Mouse (Mus musculus): ENCODE measurements around the gene Tgfbi.
A peak's percentile ranks its signal among the peaks of the same experiment; 100 is the strongest.

The Tgfbi gene

DNA sequence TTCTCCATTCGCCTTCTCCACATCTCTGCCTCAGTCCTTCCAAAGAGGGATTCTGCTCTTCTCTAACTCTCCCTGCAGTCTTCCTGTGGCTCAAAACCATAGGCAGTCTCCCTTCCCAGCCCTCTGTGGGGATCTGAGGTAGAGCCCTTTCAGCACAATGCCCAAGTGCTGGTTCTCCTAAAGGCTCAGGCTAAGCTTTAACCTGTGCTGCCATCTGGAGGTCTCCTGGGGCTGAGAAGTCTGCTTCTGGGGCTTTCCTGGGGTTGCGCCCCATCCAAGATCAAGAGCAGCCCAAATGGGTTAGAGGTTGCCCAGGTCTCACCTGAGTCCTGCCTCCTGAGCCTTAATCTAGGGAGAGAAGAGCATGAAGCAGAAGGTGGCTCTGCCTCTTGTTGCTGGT is 32.4 kb downstream of the Tgfbi start:
- peak; percentile 23 to 28 for DNase-seq

DNA sequence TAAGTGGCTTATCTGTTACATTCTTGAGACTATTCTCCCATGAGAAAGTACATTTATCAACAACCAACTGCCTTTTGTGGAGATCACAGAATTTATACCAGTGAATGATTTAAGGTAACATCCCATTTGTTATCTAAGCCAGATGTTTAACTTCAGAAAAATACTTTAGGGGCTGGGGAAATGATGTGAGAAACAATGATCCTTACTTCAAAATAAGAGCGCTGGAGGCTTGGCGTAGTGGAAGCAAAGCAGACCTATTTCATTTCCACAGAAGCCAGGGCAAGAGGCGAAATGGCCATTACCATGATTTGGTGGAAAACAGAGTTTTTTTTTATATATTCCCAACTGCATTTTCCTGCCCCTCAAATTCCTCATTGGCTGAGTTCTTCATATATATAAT is 34.7 kb downstream of the Tgfbi start:
- DNase-seq = no peak

DNA sequence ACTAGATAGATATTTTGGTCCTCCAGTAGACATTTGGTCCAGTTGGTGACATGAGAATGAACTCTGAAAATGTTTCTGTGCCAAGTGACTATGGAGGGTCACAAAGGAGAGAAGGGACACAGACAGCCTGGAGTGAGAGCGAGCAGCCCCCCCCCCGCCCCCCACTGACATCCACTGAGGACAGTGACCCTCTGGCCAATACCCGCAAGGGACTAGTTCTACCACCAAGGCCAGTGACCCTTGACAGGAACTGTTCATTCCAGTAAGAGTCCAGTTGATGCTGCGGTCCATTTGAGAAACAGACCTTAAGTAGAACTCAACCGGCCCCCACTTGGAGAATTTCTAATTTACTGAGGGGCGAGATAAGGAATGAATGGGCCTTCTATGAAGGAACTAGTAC is 36.4 kb downstream of the Tgfbi start:
- no peak for DNase-seq

DNA sequence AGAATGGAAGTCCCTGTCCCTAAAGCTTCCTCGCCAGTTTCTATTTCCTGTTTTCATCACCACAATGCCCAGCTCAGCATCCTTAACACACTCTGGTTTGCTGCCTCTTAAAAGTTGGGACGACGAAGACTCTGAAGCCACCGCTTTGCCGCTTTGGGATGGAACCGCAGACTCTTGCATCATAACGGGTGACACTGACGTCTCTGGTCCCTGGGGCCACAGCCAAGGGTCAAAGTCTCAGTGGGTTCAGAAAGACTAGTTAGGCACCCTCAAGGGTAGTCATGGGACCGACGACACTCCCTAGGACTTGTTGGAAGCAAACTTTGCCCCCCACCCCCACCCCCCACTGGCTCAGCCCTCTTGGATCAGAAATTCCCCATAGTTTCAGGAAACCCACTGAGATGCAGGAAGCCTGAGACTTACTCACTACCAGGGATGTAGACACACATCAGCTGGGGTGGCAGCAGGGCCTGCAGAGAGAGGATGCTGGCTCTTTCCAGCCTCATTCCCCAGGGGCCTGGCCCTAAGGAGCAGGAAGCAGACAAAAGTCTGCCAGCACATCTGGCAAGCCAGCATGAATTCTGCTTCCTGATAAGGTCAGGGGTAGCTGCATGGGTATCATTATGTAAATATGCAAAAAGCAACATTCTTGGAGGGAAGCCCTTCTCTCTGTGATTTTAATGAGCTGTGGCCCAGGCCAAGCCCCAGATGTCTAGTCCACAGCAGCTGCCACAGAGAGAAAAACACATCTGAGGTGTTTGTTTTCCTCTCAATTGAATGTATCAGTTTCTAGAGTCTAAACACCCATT is 38.5 kb downstream of the Tgfbi start:
- DNase-seq = no peak

DNA sequence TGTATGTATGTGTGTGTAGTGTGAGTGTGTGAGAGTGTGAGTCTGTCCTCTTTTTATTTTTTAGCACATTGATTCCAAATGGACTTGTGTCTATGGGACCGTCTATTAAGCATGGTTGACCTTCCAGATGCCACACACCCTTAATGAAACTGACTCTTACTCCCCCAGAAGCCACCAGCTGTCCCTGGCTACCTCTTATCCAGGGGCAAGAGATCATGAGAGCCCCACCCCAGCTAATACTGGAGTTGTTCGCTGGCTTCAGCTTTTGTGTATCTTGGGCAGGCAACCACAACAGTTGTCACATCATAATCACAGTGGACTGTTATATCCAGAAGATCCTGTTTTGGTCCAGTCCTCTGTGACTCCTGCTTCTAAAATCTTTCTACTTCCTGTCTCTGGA is 40.7 kb downstream of the Tgfbi start:
- DNase-seq = no peak

DNA sequence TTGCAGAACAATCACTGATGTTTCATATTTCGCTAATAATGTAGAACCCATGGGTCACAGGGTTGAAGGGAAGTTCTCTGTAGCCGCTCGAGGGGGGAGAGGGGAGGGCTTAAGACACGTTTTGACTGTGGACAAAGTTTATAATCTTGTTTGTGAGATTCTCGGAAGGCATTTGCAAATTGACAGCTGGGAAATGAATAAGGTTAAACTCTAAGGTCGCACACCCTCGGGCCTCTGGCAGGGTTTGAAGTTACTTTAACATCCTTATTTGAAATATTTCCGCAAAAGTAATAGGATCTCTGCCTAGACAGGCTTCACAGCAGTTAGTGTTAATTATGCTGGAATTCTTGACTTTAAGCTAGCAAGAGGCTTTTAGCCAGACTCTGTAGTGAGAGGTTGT is 43.1 kb downstream of the Tgfbi start:
- no peak for DNase-seq

DNA sequence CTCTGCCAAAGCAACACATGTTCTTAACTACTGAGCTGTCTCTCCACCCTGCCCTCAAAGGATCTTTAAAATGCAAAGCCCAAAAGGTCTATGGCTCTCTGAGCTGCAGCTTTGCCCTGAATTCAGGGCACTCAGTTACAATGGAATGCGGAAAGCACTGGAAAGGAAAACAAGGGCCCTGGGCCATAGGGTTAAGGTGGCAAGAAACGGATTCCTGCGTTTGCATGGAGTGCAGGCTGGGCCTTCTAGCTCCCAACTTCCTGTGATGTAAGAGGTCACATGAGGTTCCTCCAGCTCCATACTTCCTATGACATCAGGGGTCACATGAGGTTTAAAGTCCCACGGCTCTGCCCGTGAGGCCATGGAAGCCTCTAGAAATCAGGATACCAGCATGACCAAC is 44.9 kb downstream of the Tgfbi start:
- no peak for DNase-seq

DNA sequence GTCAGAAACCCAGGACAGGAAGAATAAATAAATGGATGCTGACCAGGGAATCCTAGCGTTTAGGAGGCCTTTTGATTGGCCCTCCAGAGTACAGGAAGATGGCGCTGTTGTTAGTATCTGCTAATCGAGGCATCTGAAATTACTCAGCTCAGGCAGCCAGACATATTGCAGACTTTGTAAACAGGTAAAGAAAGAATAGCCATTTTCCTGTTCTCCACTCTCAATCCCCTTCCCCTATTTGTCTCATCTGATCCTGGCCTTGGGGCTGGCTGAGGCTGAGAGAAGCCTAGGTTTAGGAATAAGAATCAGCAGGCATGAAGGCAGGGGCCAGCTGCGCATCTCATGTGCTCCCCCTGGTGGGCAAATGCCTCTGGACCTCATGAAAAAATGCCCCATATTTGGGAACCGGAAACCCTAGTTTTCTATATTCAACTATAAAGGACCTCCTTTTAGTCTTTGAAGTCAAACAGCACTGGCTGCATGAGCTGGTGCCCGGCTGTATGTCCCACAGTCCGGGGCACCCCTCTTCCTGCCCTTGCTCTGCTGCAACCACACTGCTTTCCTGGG is 48.7 kb downstream of the Tgfbi start:
- DNase-seq = peak; percentile 65 to 70

DNA sequence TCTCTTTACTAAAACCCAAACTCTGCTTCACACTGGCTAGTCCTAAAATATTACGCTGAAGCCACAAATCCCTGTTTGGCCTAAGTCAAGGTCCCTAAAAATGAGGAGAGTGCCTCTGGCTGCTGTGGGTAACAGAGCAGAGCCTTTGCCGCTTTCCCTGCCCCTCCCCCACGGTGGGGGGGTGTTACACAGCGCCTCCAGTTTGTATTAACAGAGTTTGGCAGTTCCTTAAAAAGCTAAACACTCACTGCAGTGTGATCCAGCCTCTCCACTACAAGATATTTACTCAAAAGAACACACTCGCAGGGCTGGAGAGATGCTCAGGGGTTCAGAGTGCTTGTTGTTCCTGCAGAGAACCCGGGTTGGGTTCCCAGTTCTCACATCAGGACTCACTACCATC is 49.6 kb downstream of the Tgfbi start:
- no peak for DNase-seq

DNA sequence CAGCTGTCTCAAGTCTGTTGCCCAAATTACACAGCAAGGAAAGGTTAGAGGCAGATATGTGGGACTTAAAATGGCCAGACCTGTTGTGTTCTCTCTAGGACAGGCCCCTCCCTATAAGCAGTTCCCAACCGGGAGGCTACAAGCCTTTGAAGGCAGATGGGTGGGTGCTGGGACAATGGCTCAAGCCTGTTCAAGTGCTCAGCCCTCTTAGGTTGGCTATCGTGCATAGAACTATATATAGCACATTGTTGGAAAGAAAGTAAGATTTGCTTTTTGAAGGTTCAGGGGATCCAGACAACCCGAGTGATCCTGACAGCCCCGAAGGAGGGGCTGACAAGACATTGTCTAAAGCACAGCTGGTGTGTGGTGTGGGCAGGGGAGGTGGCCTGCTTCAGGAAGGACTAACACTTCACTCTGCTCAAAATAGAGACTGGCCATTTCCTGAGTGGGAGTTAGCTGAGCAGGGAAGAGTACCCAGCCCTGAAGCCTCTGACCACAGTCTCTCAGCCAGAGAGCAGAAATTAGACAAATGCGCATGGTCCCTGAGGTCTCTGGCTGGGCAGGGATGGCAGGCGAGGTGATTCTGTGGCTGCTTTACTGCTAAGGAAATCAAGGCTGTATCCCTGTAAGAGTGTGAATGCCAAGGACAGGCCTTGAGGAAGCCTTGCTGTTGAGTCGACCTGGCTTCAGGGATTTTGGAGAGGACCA is 52.7 kb downstream of the Tgfbi start:
- DNase-seq = no peak

DNA sequence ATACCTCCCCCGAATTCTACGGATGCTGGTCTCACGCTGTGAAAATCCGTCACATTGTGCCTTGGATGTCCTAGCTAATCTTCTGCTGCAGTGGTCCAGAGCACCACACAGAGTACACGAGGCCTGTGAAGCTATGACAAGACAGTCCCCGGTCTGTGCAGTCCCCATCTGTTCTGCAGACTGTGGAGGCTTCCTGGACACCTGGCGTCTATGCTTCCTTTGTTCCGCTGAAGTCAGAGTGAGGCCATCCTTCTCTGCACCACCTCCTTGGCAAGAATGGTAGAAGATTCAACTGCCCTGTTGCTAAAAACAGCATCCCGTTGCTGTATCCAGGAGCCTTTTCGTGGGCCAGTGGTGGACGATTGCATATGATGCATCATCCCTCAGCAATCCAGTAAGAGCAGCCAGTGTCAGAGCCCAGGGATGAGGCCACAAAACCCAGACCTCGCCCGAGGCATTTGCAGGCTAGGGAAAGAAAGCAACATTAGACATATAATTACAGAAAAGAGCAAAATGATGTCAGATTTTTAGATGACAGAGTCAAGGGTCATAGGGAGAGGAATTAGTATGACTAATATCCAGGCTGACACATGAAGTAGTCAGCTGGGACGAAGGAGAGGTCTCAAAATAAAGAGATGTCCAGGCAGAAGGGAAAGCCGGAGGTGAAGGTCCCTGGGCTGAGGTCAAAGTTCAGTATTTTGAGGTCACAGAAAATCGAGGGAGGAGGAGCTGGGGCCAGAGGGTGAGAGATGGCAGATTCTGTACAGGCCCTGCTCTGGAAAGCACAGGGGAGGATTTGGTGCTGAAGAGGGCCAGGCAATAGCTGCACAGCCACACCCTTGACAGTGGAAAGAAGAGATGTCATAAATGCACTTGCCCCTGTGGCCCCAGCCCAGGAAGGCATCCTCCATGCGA is 55.2 kb downstream of the Tgfbi start:
- DNase-seq = peak; percentile 23 to 26

DNA sequence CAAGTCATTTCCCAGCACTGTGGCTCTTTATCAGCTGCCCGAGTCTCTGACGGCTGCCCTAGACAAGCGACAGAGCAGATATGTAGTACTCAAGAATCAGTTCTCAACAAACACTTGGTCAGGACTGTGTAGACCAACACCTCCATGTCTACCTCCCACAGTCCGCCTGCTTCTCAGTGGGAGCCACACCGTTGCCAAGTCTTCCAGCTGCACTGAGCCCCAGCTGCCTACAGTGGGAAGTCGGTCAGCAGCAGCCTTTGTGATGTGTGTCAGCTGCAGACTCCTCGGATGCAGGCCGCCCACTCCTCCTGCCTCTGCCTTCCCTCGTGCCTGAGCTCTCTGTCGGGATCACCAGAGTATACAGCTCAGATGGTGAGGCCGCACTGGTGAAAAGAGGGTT is 61.9 kb downstream of the Tgfbi start:
- no peak for DNase-seq

DNA sequence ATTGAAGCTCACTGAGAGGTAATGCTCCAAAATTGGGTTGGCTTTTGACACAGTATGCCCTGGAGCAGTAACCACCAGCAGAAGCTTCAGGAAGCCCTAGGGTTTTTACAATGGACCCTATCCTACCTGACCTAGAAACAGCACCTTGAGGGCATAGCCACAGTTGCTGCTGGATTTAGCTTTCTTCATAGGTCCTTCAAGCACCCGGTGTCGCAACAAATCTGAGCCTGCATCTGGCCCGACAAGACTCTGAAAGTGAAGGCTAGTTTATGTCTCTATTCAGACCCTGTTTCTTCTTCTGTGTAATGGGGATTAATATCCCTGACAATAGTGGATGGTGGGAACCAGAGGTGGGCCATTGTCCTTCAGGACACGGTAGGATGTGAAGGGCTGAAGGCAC is 68.4 kb downstream of the Tgfbi start:
- DNase-seq = no peak

DNA sequence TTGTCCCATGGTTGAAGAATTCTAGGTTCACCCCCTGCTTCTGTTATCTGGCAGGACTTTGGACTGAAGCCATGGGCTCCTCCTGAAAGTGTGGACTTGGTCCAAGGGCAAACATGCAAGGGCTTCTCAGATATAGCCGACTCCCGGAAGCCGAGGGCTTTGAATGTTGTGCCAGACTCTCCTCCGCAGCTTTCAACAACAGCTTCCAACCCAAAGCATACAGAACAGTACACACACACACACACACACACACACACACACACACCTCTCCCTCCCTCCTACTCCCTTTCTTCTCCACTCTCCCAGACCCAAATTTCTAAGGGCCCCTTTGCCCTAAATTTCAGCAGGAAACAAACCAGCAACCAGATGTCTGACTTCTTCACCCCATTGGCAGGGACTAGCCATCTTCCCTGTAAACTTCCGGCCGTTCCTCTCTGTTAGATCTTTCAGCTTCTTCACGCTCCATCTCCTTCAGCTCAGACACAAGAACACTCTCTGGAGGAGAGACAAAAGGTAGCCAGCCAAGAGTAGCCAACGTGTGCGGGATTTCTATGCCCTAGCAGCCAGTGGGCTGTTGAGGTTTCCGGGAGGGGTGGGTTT is 69.0 kb downstream of the Tgfbi start:
- DNase-seq = no peak

DNA sequence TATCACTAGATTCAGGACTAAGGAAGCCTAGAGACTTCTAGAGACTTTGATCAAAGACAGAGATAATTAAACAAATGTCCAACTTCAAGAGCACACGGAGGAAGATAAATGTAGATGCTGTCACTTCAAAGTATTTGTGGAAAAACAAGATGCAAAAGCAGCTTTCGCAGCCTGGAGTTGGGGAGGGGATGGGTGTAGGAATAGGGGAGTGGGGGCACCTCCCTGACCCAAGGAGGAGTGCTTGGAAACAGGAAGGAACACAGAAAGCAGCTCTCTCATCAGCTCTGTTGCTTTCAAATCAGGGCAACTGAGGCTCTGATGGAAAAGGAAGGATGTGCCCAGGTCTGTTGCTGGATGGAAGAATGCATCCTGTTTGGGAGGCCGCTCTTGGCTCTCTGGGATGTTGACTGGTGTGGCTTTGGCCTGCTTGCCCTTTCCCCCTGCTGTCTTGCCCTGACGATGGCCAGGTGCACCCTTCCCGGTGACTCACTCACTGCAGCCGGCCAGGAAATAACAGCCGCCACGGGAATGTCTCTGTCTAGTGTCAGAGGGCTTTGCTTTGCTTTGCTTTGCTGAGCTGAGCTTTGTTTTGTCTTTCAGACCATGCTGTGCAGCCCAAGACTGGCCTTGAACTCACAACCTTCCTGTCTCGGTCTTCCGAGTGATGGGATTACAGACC is 69.6 kb downstream of the Tgfbi start:
- DNase-seq = no peak

DNA sequence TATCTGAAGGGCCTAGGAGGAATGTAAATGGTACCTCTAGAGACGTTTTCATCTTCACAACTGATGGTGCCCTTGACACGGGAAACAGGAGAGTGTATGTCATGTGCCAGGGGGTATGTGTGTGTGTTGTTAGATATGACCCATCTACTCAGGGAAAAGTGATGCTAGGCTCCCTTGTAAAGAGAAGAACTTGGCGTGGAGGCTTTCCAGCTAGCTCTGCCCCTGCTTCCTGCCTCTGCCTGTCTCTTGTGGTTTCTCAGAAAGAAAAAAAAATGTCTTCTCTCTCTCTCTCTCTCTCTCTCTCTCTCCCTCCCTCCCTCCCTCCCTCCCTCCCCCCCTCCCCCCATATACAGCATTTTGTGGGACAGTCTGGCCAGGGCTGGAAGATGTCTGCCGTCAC is 72.6 kb downstream of the Tgfbi start:
- DNase-seq = no peak

DNA sequence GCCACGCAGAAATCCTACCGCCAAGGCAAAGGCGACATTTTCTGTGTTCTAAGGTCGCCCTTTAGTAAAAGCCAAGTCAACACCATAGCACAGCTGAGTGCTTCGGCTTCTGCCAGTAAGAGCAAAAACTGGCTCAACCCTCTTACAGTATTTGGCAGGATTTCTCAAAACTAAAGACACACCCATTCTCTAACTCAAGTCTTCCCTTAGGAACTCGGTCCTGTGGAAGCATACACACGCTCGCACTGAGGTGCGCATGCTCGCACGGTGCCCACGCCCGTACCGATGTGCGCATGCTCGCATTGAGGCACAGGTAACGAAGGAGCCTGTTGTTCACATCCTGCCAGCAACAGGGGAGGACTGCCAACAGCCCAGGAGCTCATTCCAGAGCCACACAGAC is 73.0 kb downstream of the Tgfbi start:
- DNase-seq = peak; percentile 94

DNA sequence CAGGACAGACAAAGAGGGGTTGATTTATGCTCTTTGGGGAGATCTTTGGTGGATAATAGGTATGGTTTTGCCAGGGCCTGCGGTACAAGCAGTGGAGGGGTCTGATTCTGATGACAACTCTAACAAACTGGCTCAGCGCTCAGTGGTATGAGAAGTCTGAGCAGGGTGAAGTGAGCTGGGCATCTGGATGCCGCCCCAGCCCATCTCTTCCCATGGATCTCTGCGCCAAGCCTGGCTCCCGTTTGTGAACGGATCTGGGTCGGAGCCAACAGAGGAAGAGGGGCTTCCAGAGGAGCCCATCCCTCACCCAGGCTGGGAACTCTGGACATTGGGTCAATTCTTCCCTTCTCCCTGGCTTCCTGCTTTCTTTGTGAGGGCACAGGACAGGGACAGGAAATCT is 74.0 kb downstream of the Tgfbi start:
- DNase-seq = peak in 1 of 2 experiments; percentile 35
